Mouse (Mus musculus) hindbrain, postnatal 0 days (tissue): ENCODE measurements around the gene Iqub. TPM values are rescaled to one million over a fixed set of nuclear protein-coding genes. Genes with fewer than 3 reads are reported as not detected.

ENCODE experiments used
- ATAC-seq: fragments of 200-750 bp; cut with Nextera tagmentation; 2 replicates; pipeline ENCODE4 v1.8.0; 2017; ENCODE audit warnings: mild to moderate bottlenecking, moderate TSS enrichment, moderate library complexity
- DNase-seq: peaks from one replicate; pipeline ENCODE4 v3.0.0-alpha.2; 2015; ENCODE audit warnings: low spot score
- H3K27ac ChIP-seq: fragments of 300-500 bp; sonication (generic); 2 replicates; pipeline ENCODE4 v1.5.1; 2014; ENCODE audit warnings: mild to moderate bottlenecking
- H3K27me3 ChIP-seq: fragments of 300-500 bp; sonication (generic); 2 replicates; pipeline ENCODE4 v1.6.1; 2014; ENCODE audit warnings: low read length, mixed read lengths; ENCODE audit not compliant: insufficient read depth
- H3K36me3 ChIP-seq: fragments of 300-500 bp; sonication (generic); 2 replicates; pipeline ENCODE4 v1.6.1; 2014; ENCODE audit warnings: low read length, mixed read lengths; ENCODE audit not compliant: insufficient read depth
- H3K4me1 ChIP-seq: fragments of 300-500 bp; sonication (generic); 2 replicates; pipeline ENCODE4 v1.6.1; 2014; ENCODE audit warnings: antibody characterized with exemption, low read length, mixed read lengths; ENCODE audit not compliant: insufficient read depth
- H3K4me2 ChIP-seq: fragments of 300-500 bp; sonication (generic); 2 replicates; pipeline ENCODE4 v1.6.1; 2014; ENCODE audit warnings: low read depth, mild to moderate bottlenecking, low read length, moderate library complexity, mixed read lengths
- H3K4me3 ChIP-seq: fragments of 300-500 bp; sonication (generic); 2 replicates; pipeline ENCODE4 v1.5.1; 2014; ENCODE audit warnings: low read length
- H3K9ac ChIP-seq: fragments of 300-500 bp; sonication (generic); replicated peaks from 2 replicates; pipeline ENCODE4 v1.6.1; 2014; ENCODE audit warnings: mild to moderate bottlenecking, low read length, moderate library complexity, mixed read lengths
- H3K9me3 ChIP-seq: fragments of 300-500 bp; sonication (generic); 2 replicates; pipeline ENCODE4 v1.6.1; 2016; ENCODE audit warnings: low read length, mixed read lengths
- CTCF ChIP-seq: IDR thresholded peaks from 2 replicates; pipeline ENCODE4 v1.5.1; 2016; ENCODE audit warnings: antibody characterized with exemption, control low read depth, low read depth
- WGBS: fragments of 180-500 bp; shearing (Covaris S2); extraction: QIAGEN DNeasy Blood & Tissue Kit; methylation state at CpG from one replicate; pipeline ENCODE4 v1.1.7; 2014; 5-methylcytosine and 5-hydroxymethylcytosine counted together
- polyA plus RNA-seq: library from polyadenylated mRNA; unstranded; fragments of >200 nt; fragmentation: Nextera tagmentation; extraction: Ambion mirVana; gene quantifications from 2 replicates; pipeline ENCODE4 v1.2.1, GENCODE M21; 2015
- total RNA-seq: library from RNA; depleted of rRNA; stranded (reverse); fragments of >200 nt; gene quantifications from 2 replicates; pipeline ENCODE4 v1.2.3, GENCODE M21; 2014; rRNA removed

Gene Iqub
- total and polyA plus RNA-seq, 2 experiments from 2014 or later, result 1.5 TPM

- no peaks in the 10 kb centered on the region for H3K4me1 ChIP-seq
- no peak overlapping the region for H3K4me3 ChIP-seq
- H3K9me3 ChIP-seq, result no peaks in the 10 kb centered on the region
- H3K27ac ChIP-seq, result no peak overlapping the region
- no peaks in the 10 kb centered on the region for H3K27me3 ChIP-seq
- H3K36me3 ChIP-seq, result no peaks in the 10 kb centered on the region
- DNase-seq (no peak), ATAC-seq (no peak)
- no peak overlapping the region for H3K9ac ChIP-seq
- no peak overlapping the region for H3K4me2 ChIP-seq
- no peak for TF ChIP-seq CTCF
- 83% methylated on average over 1 of the region's 1 CpGs for WGBS
Observed at GRCm38 (mm10) chr6:24415500-24415899, 99.4 kb downstream of the Iqub start.

- TF ChIP-seq CTCF, result no peak
- no peak overlapping the region for H3K4me3 ChIP-seq
- DNase-seq (peak; percentile 37), ATAC-seq (peak; percentile 70)
- H3K4me2 ChIP-seq, result no peak overlapping the region
- H3K36me3 ChIP-seq, result no peaks in the 10 kb centered on the region
- H3K27me3 ChIP-seq, result no peaks in the 10 kb centered on the region
- no peaks in the 10 kb centered on the region for H3K4me1 ChIP-seq
- H3K9me3 ChIP-seq, result no peaks in the 10 kb centered on the region
- no peak overlapping the region for H3K27ac ChIP-seq
- no peak overlapping the region for H3K9ac ChIP-seq
- WGBS, result 56% methylated on average over 11 of the region's 11 CpGs
Observed at GRCm38 (mm10) chr6:24408573-24409427, 106.1 kb downstream of the Iqub start.

GRCm38 (mm10) chr6:24407743-24408142 is 107.1 kb downstream of the Iqub start:
- Histone ChIP-seq H3K4me2 (no peak overlapping the region), H3K27ac (no peak overlapping the region), H3K9me3 (no peaks in the 10 kb centered on the region), H3K36me3 (no peaks in the 10 kb centered on the region), H3K4me3 (no peak overlapping the region), H3K27me3 (no peaks in the 10 kb centered on the region), H3K9ac (no peak overlapping the region), H3K4me1 (no peaks in the 10 kb centered on the region)
- 67% methylated on average over 3 of the region's 3 CpGs for WGBS
- ATAC-seq (no peak), DNase-seq (no peak)
- TF ChIP-seq CTCF, result no peak

- Histone ChIP-seq H3K4me3 (no peak overlapping the region), H3K36me3 (no peaks in the 10 kb centered on the region), H3K4me1 (no peaks in the 10 kb centered on the region), H3K27me3 (no peaks in the 10 kb centered on the region), H3K4me2 (no peak overlapping the region), H3K9ac (no peak overlapping the region), H3K9me3 (no peaks in the 10 kb centered on the region), H3K27ac (no peak overlapping the region)
- DNase-seq (no peak), ATAC-seq (no peak)
- 81% methylated on average over 4 of the region's 4 CpGs for WGBS
- TF ChIP-seq CTCF, result no peak
Observed at GRCm38 (mm10) chr6:24397237-24397647, 117.6 kb downstream of the Iqub start.

Other genes with a start within 250 kb of the Iqub start
- 17.1 and 24.3 TPM in 2 replicates for gene Ndufa5, start 12.9 kb upstream of the Iqub start, total RNA-seq
- gene Ndufa5, start 12.9 kb upstream of the Iqub start, polyA plus RNA-seq, result 596 and 598 TPM in 2 replicates
- 0.11 and 0.31 TPM in 2 replicates for gene Asb15, start 13.1 kb upstream of the Iqub start, total RNA-seq
- 0.11 and 0.24 TPM in 2 replicates for gene Asb15, start 13.1 kb upstream of the Iqub start, polyA plus RNA-seq
- not detected in 2 replicates for gene Lmod2, start 82.7 kb upstream of the Iqub start, total RNA-seq
- gene Lmod2, start 82.7 kb upstream of the Iqub start, polyA plus RNA-seq, result not detected in 2 replicates
- gene Wasl, start 149.9 kb upstream of the Iqub start, total RNA-seq, result 20.0 and 20.9 TPM in 2 replicates
- 57.4 and 61.0 TPM in 2 replicates for gene Wasl, start 149.9 kb upstream of the Iqub start, polyA plus RNA-seq
- gene Hyal6, start 218.2 kb upstream of the Iqub start, total RNA-seq, result not detected in 2 replicates
- not detected in 2 replicates for gene Hyal6, start 218.2 kb upstream of the Iqub start, polyA plus RNA-seq
- not detected in 2 replicates for gene Hyal4, start 233.3 kb upstream of the Iqub start, total RNA-seq
- not detected in 2 replicates for gene Hyal4, start 233.3 kb upstream of the Iqub start, polyA plus RNA-seq